24 mouse cellular contexts compared by ENCODE assay signal in the genomic region with DNA sequence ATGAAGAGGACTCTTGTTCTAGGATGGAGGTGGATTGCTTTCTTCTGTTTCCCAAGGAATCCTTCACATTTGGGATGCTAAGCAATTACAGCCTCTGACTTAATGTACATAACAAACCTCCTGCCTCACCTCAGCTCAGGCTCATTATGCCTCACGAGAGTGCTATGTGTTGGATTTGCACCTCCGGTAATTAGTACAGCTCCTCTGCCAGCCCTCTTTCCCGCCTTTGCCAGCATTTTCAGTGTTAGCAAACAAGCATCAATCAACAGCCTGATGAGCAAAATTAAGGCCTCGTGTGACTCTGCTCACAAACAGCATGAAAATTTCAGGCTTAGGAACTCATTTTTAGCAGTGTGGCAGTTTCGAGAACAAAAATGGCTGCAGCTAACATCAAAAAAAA.
DNase-seq lines count a peak whose midpoint lies in the region; ATAC-seq and TF ChIP-seq lines count a peak whose summit lies in the region.
"Had no signal": no experiment of that assay in that cellular context is flagged by ENCODE, and none has a peak within 500 bp of the region (broad histone marks: within the 10 kb centered on the region; RNA-seq: fewer than 3 reads in every experiment).

No protein-coding gene starts in this region.

- no peak for ATAC-seq in midbrain, embryonic 16.5 days
- no peak for ATAC-seq in midbrain, embryonic 14.5 days (ENCODE audit: low FRiP score, low TSS enrichment)
- peak; percentile 94 for ATAC-seq in forebrain, embryonic 16.5 days
- no peak for ATAC-seq in intestine, embryonic 16.5 days
- ATAC-seq: intestine, postnatal 0 days; liver, postnatal 0 days; midbrain, embryonic 13.5 days had no signal

- no peak overlapping the region for H3K4me2 ChIP-seq in midbrain, embryonic 16.5 days (ENCODE audit: low read length)
- H3K4me2 ChIP-seq in midbrain, embryonic 14.5 days (ENCODE audit: low read length): no peak overlapping the region
- no peak overlapping the region for H3K4me2 ChIP-seq in forebrain, embryonic 16.5 days (ENCODE audit: low read length)
- no peak overlapping the region for H3K4me2 ChIP-seq in intestine, embryonic 16.5 days (ENCODE audit: low read depth, low read length)
- H3K4me2 ChIP-seq: heart, embryonic 11.5 days; hindbrain, embryonic 15.5 days; kidney, embryonic 15.5 days; limb, embryonic 12.5 days; liver, embryonic 11.5 days; midbrain, embryonic 13.5 days had no signal

- H3K27ac ChIP-seq in midbrain, embryonic 16.5 days (ENCODE audit: low read length): 0 out of 2 replicates have a peak overlapping the region, but pooled peaks have one; percentile 33
- no peak overlapping the region for H3K27ac ChIP-seq in midbrain, embryonic 14.5 days (replicated peaks; ENCODE audit: low read depth, low read length)
- no peak overlapping the region for H3K27ac ChIP-seq in forebrain, embryonic 16.5 days (ENCODE audit: low read length)
- H3K27ac ChIP-seq in intestine, embryonic 16.5 days (ENCODE audit: low read length): no peak overlapping the region
- H3K27ac ChIP-seq: hindbrain, embryonic 15.5 days; kidney, embryonic 15.5 days; limb, embryonic 12.5 days; midbrain, embryonic 13.5 days had no signal

- H3K4me1 ChIP-seq in midbrain, embryonic 16.5 days (ENCODE audit: control insufficient read depth, insufficient read depth, low read length): peaks cover 5% of the 10 kb centered on the region; the same call in 1 of the 2 replicates
- H3K4me1 ChIP-seq in midbrain, embryonic 14.5 days (ENCODE audit: control insufficient read depth, insufficient read depth, low read length): no peaks in the 10 kb centered on the region
- peaks cover 8% of the 10 kb centered on the region for H3K4me1 ChIP-seq in forebrain, embryonic 16.5 days (replicated peaks; ENCODE audit: control insufficient read depth, insufficient read depth, low read length)
- H3K4me1 ChIP-seq in intestine, embryonic 16.5 days (ENCODE audit: control insufficient read depth, insufficient read depth, low read length): no peaks in the 10 kb centered on the region
- H3K4me1 ChIP-seq: kidney, embryonic 15.5 days; midbrain, embryonic 13.5 days had no signal

- no peak for TF ChIP-seq POLR2A in brain, embryonic 14.5 days (IDR thresholded peaks at IDR 0.05; ENCODE audit: borderline replicate concordance, extremely low read depth, insufficient read depth, insufficient read length, poor library complexity, severe bottlenecking)

- H3K9me3 ChIP-seq in midbrain, embryonic 16.5 days (replicated peaks; ENCODE audit: control insufficient read depth, low read length, poor library complexity, severe bottlenecking): no peaks in the 10 kb centered on the region
- H3K9me3 ChIP-seq in midbrain, embryonic 14.5 days (ENCODE audit: control insufficient read depth, low read length): no peaks in the 10 kb centered on the region
- H3K9me3 ChIP-seq in forebrain, embryonic 16.5 days (ENCODE audit: control insufficient read depth, low read length): no peaks in the 10 kb centered on the region
- H3K9me3 ChIP-seq in intestine, embryonic 16.5 days (ENCODE audit: control insufficient read depth, low read length): no peaks in the 10 kb centered on the region
- H3K9me3 ChIP-seq: hindbrain, embryonic 15.5 days; kidney, embryonic 15.5 days; limb, embryonic 12.5 days; midbrain, embryonic 13.5 days had no signal

- H3K9ac ChIP-seq in midbrain, embryonic 16.5 days (ENCODE audit: low read depth, low read length): no peak overlapping the region
- H3K9ac ChIP-seq in midbrain, embryonic 14.5 days (replicated peaks; ENCODE audit: low read length): no peak overlapping the region
- no peak overlapping the region for H3K9ac ChIP-seq in forebrain, embryonic 16.5 days (replicated peaks; ENCODE audit: low read depth, low read length)
- no peak overlapping the region for H3K9ac ChIP-seq in intestine, embryonic 16.5 days (ENCODE audit: low read depth, low read length)
- H3K9ac ChIP-seq: hindbrain, embryonic 15.5 days; kidney, embryonic 15.5 days; limb, embryonic 12.5 days; liver, postnatal 0 days; midbrain, embryonic 13.5 days had no signal

- no peaks in the 10 kb centered on the region for H3K27me3 ChIP-seq in midbrain, embryonic 16.5 days (ENCODE audit: control insufficient read depth, insufficient read depth, low read depth, low read length)
- no peaks in the 10 kb centered on the region for H3K27me3 ChIP-seq in midbrain, embryonic 14.5 days (ENCODE audit: control insufficient read depth, insufficient read depth, low read length)
- H3K27me3 ChIP-seq in forebrain, embryonic 16.5 days (replicated peaks; ENCODE audit: control insufficient read depth, insufficient read depth, low read length): peaks cover 45% of the 10 kb centered on the region
- H3K27me3 ChIP-seq in intestine, embryonic 16.5 days (replicated peaks; ENCODE audit: control insufficient read depth, insufficient read depth, low read length): no peaks in the 10 kb centered on the region
- H3K27me3 ChIP-seq: hindbrain, embryonic 15.5 days; kidney, embryonic 15.5 days; limb, embryonic 12.5 days; midbrain, embryonic 13.5 days had no signal

- no peak for TF ChIP-seq CTCF in brain, embryonic 14.5 days (IDR thresholded peaks at IDR 0.05; ENCODE audit: borderline replicate concordance, extremely low read depth, insufficient read depth, insufficient read length)

- 58% methylated on average over 5 of the region's 5 CpGs for whole genome bisulfite sequencing in midbrain, embryonic 16.5 days
- 62% methylated on average over 5 of the region's 5 CpGs for WGBS in midbrain, embryonic 14.5 days
- 5% methylated on average over 5 of the region's 5 CpGs for WGBS in forebrain, embryonic 16.5 days
- WGBS in intestine, embryonic 16.5 days: 58% methylated on average over 5 of the region's 5 CpGs

- H3K36me3 ChIP-seq in midbrain, embryonic 16.5 days (ENCODE audit: control insufficient read depth, insufficient read depth, low read length): no peaks in the 10 kb centered on the region
- H3K36me3 ChIP-seq in midbrain, embryonic 14.5 days (ENCODE audit: control insufficient read depth, insufficient read depth, low read length): no peaks in the 10 kb centered on the region
- no peaks in the 10 kb centered on the region for H3K36me3 ChIP-seq in forebrain, embryonic 16.5 days (ENCODE audit: control insufficient read depth, insufficient read depth)
- H3K36me3 ChIP-seq in intestine, embryonic 16.5 days (ENCODE audit: control insufficient read depth, insufficient read depth, low read length): no peaks in the 10 kb centered on the region
- H3K36me3 ChIP-seq: hindbrain, embryonic 15.5 days; kidney, embryonic 15.5 days; limb, embryonic 12.5 days; midbrain, embryonic 13.5 days had no signal

- no peak overlapping the region for H3K4me3 ChIP-seq in midbrain, embryonic 16.5 days (ENCODE audit: low read depth, low read length)
- no peak overlapping the region for H3K4me3 ChIP-seq in midbrain, embryonic 14.5 days (replicated peaks; ENCODE audit: low read depth, low read length)
- no peak overlapping the region for H3K4me3 ChIP-seq in forebrain, embryonic 16.5 days (replicated peaks; ENCODE audit: low read length)
- H3K4me3 ChIP-seq in intestine, embryonic 16.5 days (ENCODE audit: low read length): no peak overlapping the region
- H3K4me3 ChIP-seq: hindbrain, embryonic 15.5 days; kidney, embryonic 15.5 days; limb, embryonic 12.5 days; midbrain, embryonic 13.5 days had no signal

- no peak for DNase-seq in midbrain, embryonic 14.5 days
- DNase-seq in brain, adult 2 months (ENCODE audit: low read depth, low spot score): peak; percentile 26
- DNase-seq in brain, embryonic 14.5 days (ENCODE audit: low read depth): peak; percentile 95
- DNase-seq in embryo, embryonic 9.5 days (ENCODE audit: extremely low spot score): no peak
- DNase-seq: adrenal gland, adult 2 months; cerebellum, adult 8-10 months; cerebellum, postnatal 36 days; embryo, embryonic 11 days; gastrocnemius, postnatal 10 days; kidney, postnatal 36 days; liver, postnatal 0 days; lung, postnatal 10 days; thymus, adult 18-20 months; thymus, postnatal 36 days had no signal

Comparison
In these comparisons a context has a peak if more than half of its experiments do, and no peak if none do; other contexts are left out.
1. DNase-seq: peak in brain, adult 2 months (single experiment) and brain, embryonic 14.5 days (single experiment); none in midbrain, embryonic 14.5 days (single experiment) and embryo, embryonic 9.5 days (single experiment).